Mouse (Mus musculus): ENCODE measurements around the gene Selenom. TPM values are rescaled to one million over a fixed set of nuclear protein-coding genes. Genes with fewer than 3 reads are reported as not detected.

Selenom gene
- polyA plus RNA-seq, 2 experiments, result 201 to 214 TPM

- ATAC-seq (ENCODE audit: low FRiP score, low read depth), result no peak
- no peak overlapping the region for H3K4me2 ChIP-seq (replicated peaks; ENCODE audit: low read depth, low read length, severe bottlenecking)
- H3K4me1 ChIP-seq (ENCODE audit: control insufficient read depth, insufficient read depth, low read length), result no peaks in the 10 kb centered on the region
- H3K9ac ChIP-seq (ENCODE audit: low read depth, low read length, severe bottlenecking), result no peak overlapping the region
- WGBS, result 75% methylated on average over 17 of the region's 17 CpGs
- H3K4me3 ChIP-seq (replicated peaks; ENCODE audit: low read length), result no peak overlapping the region
- no peaks in the 10 kb centered on the region for H3K27me3 ChIP-seq (ENCODE audit: control insufficient read depth, insufficient read depth, low read length)
- no peaks in the 10 kb centered on the region for H3K36me3 ChIP-seq (ENCODE audit: control insufficient read depth, insufficient read depth, low read length)
- TF ChIP-seq POLR2A (IDR thresholded peaks at IDR 0.05; ENCODE audit: borderline replicate concordance, extremely low read depth, insufficient read depth, insufficient read length), result no peak
- H3K27ac ChIP-seq (replicated peaks; ENCODE audit: low read depth, low read length), result no peak overlapping the region
- DNase-seq (ENCODE audit: low spot score), result no peak
- H3K9me3 ChIP-seq (ENCODE audit: control insufficient read depth, low read length), result no peaks in the 10 kb centered on the region
Observed at GRCm38 (mm10) chr11:3494857-3495256, 19.6 kb upstream of the Selenom start.

GRCm38 (mm10) chr11:3495496-3495895 lies 19.0 kb upstream of the Selenom start:
- 89% methylated on average over 14 of the region's 14 CpGs for WGBS
- H3K36me3 ChIP-seq (ENCODE audit: control insufficient read depth, insufficient read depth, low read length), result no peaks in the 10 kb centered on the region
- H3K27me3 ChIP-seq (ENCODE audit: control insufficient read depth, insufficient read depth, low read length), result no peaks in the 10 kb centered on the region
- TF ChIP-seq POLR2A (IDR thresholded peaks at IDR 0.05; ENCODE audit: borderline replicate concordance, extremely low read depth, insufficient read depth, insufficient read length), result no peak
- no peak overlapping the region for H3K4me2 ChIP-seq (replicated peaks; ENCODE audit: low read depth, low read length, severe bottlenecking)
- no peak overlapping the region for H3K27ac ChIP-seq (replicated peaks; ENCODE audit: low read depth, low read length)
- ATAC-seq (ENCODE audit: low FRiP score, low read depth) (no peak), DNase-seq (ENCODE audit: low spot score) (no peak)
- no peak overlapping the region for H3K4me3 ChIP-seq (replicated peaks; ENCODE audit: low read length)
- no peak overlapping the region for H3K9ac ChIP-seq (ENCODE audit: low read depth, low read length, severe bottlenecking)
- no peaks in the 10 kb centered on the region for H3K9me3 ChIP-seq (ENCODE audit: control insufficient read depth, low read length)
- no peaks in the 10 kb centered on the region for H3K4me1 ChIP-seq (ENCODE audit: control insufficient read depth, insufficient read depth, low read length)

DNA sequence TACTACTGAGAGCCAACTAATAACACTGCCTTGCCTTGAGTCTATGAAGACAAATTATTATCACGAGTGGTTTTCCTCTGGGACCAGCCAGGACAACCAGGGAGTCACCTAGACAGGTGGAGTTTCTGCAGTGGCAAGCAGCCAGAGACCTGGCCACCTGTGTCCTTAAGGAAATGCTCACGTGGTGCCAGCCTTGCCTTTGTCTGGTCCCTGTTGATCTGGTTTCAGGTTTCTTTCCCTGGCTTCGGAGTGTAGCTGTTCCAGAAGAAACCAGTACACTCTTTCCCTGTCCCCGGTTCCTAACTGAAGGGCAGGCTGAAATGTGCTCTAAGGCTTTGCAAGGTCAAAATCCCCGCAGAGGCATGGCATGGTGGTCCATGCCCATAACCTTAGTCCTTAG lies 17.7 kb upstream of the Selenom start:
- no peak overlapping the region for H3K4me2 ChIP-seq (replicated peaks; ENCODE audit: low read depth, low read length, severe bottlenecking)
- 44% methylated on average over 5 of the region's 5 CpGs for WGBS
- no peak overlapping the region for H3K4me3 ChIP-seq (replicated peaks; ENCODE audit: low read length)
- TF ChIP-seq POLR2A (IDR thresholded peaks at IDR 0.05; ENCODE audit: borderline replicate concordance, extremely low read depth, insufficient read depth, insufficient read length), result no peak
- DNase-seq (ENCODE audit: low spot score), result no peak
- H3K27me3 ChIP-seq (ENCODE audit: control insufficient read depth, insufficient read depth, low read length), result no peaks in the 10 kb centered on the region
- no peak overlapping the region for H3K9ac ChIP-seq (ENCODE audit: low read depth, low read length, severe bottlenecking)
- no peak overlapping the region for H3K27ac ChIP-seq (replicated peaks; ENCODE audit: low read depth, low read length)
- H3K9me3 ChIP-seq (ENCODE audit: control insufficient read depth, low read length), result no peaks in the 10 kb centered on the region
- ATAC-seq (ENCODE audit: low FRiP score, low read depth), result no peak
- H3K36me3 ChIP-seq (ENCODE audit: control insufficient read depth, insufficient read depth, low read length), result no peaks in the 10 kb centered on the region
- no peaks in the 10 kb centered on the region for H3K4me1 ChIP-seq (ENCODE audit: control insufficient read depth, insufficient read depth, low read length)

DNA sequence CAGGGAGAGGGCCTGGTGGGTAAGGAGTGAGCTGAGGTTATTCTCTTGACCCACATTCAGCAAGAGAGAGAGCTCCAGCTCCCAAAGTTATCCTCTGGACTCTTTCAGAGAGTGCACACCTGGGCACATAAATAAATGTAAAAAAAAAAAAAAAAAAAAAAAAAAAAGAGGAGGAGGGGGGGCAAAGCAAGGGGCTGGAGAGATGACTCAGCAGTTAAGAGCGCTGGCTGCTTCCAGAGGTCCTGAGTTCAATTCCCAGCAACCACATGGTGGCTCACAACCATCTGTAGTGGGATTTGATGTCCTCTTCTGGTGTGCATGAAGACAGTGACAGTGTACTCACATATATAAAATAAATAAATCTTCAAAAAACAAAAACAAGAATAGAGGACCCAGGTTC lies 17.2 kb upstream of the Selenom start:
- no peak for TF ChIP-seq POLR2A (IDR thresholded peaks at IDR 0.05; ENCODE audit: borderline replicate concordance, extremely low read depth, insufficient read depth, insufficient read length)
- Histone ChIP-seq H3K4me3 (replicated peaks; ENCODE audit: low read length) (no peak overlapping the region), H3K27ac (replicated peaks; ENCODE audit: low read depth, low read length) (no peak overlapping the region), H3K9me3 (ENCODE audit: control insufficient read depth, low read length) (no peaks in the 10 kb centered on the region), H3K9ac (ENCODE audit: low read depth, low read length, severe bottlenecking) (no peak overlapping the region), H3K27me3 (ENCODE audit: control insufficient read depth, insufficient read depth, low read length) (no peaks in the 10 kb centered on the region), H3K4me1 (ENCODE audit: control insufficient read depth, insufficient read depth, low read length) (no peaks in the 10 kb centered on the region), H3K4me2 (replicated peaks; ENCODE audit: low read depth, low read length, severe bottlenecking) (no peak overlapping the region), H3K36me3 (ENCODE audit: control insufficient read depth, insufficient read depth, low read length) (no peaks in the 10 kb centered on the region)
- 100% methylated on average over 1 of the region's 1 CpGs for WGBS
- ATAC-seq (ENCODE audit: low FRiP score, low read depth) (no peak), DNase-seq (ENCODE audit: low spot score) (no peak)

DNA sequence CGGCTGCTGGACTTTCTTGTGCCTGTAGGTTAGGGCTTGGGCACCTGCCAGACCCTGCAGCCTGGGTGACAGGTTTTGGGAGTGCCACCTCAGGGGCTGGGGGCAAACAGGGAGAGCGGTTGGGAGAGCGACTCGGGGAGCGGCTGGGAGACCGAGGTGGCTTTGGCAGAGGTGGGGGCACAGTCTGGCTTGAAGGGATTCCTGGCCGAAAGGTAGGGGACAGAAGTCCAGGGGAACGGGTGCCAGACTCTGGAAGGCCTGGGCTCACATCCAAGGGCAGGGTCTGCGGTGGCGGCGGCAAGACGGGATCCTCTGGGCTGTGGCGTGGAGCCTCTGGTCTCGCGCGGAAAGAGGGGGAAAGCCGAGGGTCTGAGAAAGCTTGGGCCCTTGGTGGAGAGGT lies 12.4 kb upstream of the Selenom start:
- H3K27ac ChIP-seq (replicated peaks; ENCODE audit: low read depth, low read length), result no peak overlapping the region
- DNase-seq (ENCODE audit: low spot score) (no peak), ATAC-seq (ENCODE audit: low FRiP score, low read depth) (no peak)
- 76% methylated on average over 16 of the region's 17 CpGs for WGBS
- no peak overlapping the region for H3K4me2 ChIP-seq (replicated peaks; ENCODE audit: low read depth, low read length, severe bottlenecking)
- H3K4me3 ChIP-seq (replicated peaks; ENCODE audit: low read length), result no peak overlapping the region
- H3K4me1 ChIP-seq (ENCODE audit: control insufficient read depth, insufficient read depth, low read length), result no peaks in the 10 kb centered on the region
- no peak for TF ChIP-seq POLR2A (IDR thresholded peaks at IDR 0.05; ENCODE audit: borderline replicate concordance, extremely low read depth, insufficient read depth, insufficient read length)
- H3K9me3 ChIP-seq (ENCODE audit: control insufficient read depth, low read length), result no peaks in the 10 kb centered on the region
- H3K36me3 ChIP-seq (ENCODE audit: control insufficient read depth, insufficient read depth, low read length), result no peaks in the 10 kb centered on the region
- no peaks in the 10 kb centered on the region for H3K27me3 ChIP-seq (ENCODE audit: control insufficient read depth, insufficient read depth, low read length)
- H3K9ac ChIP-seq (ENCODE audit: low read depth, low read length, severe bottlenecking), result no peak overlapping the region

GRCm38 (mm10) chr11:3502459-3503072 lies 11.9 kb upstream of the Selenom start:
- Histone ChIP-seq H3K27me3 (ENCODE audit: control insufficient read depth, insufficient read depth, low read length) (no peaks in the 10 kb centered on the region), H3K4me3 (replicated peaks; ENCODE audit: low read length) (no peak overlapping the region), H3K9me3 (ENCODE audit: control insufficient read depth, low read length) (no peaks in the 10 kb centered on the region), H3K4me1 (ENCODE audit: control insufficient read depth, insufficient read depth, low read length) (no peaks in the 10 kb centered on the region), H3K36me3 (ENCODE audit: control insufficient read depth, insufficient read depth, low read length) (no peaks in the 10 kb centered on the region), H3K4me2 (replicated peaks; ENCODE audit: low read depth, low read length, severe bottlenecking) (no peak overlapping the region), H3K9ac (ENCODE audit: low read depth, low read length, severe bottlenecking) (no peak overlapping the region), H3K27ac (replicated peaks; ENCODE audit: low read depth, low read length) (no peak overlapping the region)
- TF ChIP-seq POLR2A (IDR thresholded peaks at IDR 0.05; ENCODE audit: borderline replicate concordance, extremely low read depth, insufficient read depth, insufficient read length), result no peak
- no peak for ATAC-seq (ENCODE audit: low FRiP score, low read depth)
- no peak for DNase-seq (ENCODE audit: low spot score)
- WGBS, result 76% methylated on average over 17 of the region's 18 CpGs

Measured in limb, embryonic 14.5 days (tissue).